ENCODE assay signal across 1 mouse cellular context in the genomic region with DNA sequence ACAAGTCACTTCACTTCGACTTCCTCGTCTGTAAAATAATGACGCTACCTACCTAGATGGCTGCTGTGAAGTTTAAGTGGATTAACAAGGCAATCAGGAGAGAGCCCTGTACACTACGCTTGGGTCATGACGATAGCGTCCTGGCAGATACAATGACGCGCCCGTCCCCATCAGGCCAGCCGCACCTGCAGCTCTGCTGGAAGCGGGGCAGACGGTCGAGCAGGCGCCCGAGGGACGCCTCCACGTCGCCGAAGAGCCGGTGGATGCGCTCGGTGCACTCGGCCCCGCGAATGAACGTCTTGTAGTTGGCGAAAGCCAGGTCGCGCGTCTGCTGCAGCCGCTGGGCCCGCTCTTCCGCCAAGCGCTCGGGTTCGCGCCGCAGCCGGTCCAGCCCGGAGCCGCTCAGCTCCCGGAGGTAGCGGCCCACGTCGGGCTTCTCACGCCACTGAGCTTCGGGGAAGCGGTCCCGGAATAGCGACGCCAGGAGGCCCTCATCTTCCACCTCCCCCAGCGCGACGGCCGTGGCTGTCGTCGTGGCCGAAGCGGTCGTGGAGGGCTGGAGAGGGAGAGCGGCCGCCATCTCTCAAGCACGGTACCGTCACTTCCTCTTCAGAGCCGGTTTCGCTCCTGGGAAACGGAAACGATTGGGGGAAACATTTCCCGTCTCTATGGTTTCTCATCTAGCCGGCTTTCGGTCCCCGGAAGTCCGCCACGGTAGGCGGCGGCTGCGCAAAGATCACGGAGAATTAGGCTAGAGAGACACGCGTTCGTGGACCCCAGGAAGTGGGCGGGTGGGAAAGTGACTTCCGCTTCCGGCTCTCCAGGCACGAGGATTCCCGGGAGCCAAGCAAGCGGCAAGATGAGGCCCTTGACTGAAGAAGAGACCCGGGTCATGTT.
A peak's percentile ranks its signal among the peaks of the same experiment; 100 is the strongest.
TF ChIP-seq lines count a peak whose summit lies in the region.

A gene (minus strand): TSS at position 614 of the 897 bp plus-strand sequence.
A gene (plus strand): TSS at position 802 of the 897 bp plus-strand sequence.

TF ChIP-seq in MEL, 35 proteins besides CTCF, POLR2A, EP300 and RAD21 (continued from another document):
- TF ChIP-seq BHLHE40 (IDR thresholded peaks at IDR 0.05; ENCODE audit: borderline replicate concordance, low read depth, low read length) (0 out of 2 replicates have a peak, but pooled peaks have one; percentile 33), USF1 (IDR thresholded peaks at IDR 0.05; ENCODE audit: low read depth, low read length) (no peak), ZMIZ1 (IDR thresholded peaks at IDR 0.05; ENCODE audit: low read depth, low read length) (peak; percentile 69; the same call in 1 of the 2 replicates), CHD1 (IDR thresholded peaks at IDR 0.05; ENCODE audit: low read depth, low read length) (no peak; the same call in 1 of the 2 replicates), GABPA (IDR thresholded peaks at IDR 0.05; ENCODE audit: low read depth, low read length) (no peak), HCFC1 (IDR thresholded peaks at IDR 0.05; ENCODE audit: low read depth, low read length) (peak; percentile 96), NRF1 (IDR thresholded peaks at IDR 0.05; ENCODE audit: insufficient read depth, low read depth, low read length, poor library complexity, severe bottlenecking) (peak; percentile 77), CHD2 (IDR thresholded peaks at IDR 0.05; ENCODE audit: low read length) (no peak), SMC3 (IDR thresholded peaks at IDR 0.05; ENCODE audit: low read depth, low read length) (no peak), USF2 (IDR thresholded peaks at IDR 0.05; ENCODE audit: borderline replicate concordance in 1 of 2, insufficient read depth in 1 of 2, low read depth in 1 of 2, low read length in 2 of 2) (no peak), SIN3A (IDR thresholded peaks at IDR 0.05; ENCODE audit: low read length) (peak; percentile 97), MAFK (IDR thresholded peaks at IDR 0.05; ENCODE audit: borderline replicate concordance, low read depth, low read length) (no peak), MAX (IDR thresholded peaks at IDR 0.05; ENCODE audit: low read length) (peak; percentile 92), MXI1 (IDR thresholded peaks at IDR 0.05; ENCODE audit: low read depth, low read length) (peak; percentile 98), TCF12 (IDR thresholded peaks at IDR 0.05; ENCODE audit: low read depth, low read length) (peak; percentile 68), ZNF384 (IDR thresholded peaks at IDR 0.05; ENCODE audit: low read depth, low read length) (no peak), TBP (IDR thresholded peaks at IDR 0.05; ENCODE audit: low read depth, low read length) (peak; percentile 85), MYC (IDR thresholded peaks at IDR 0.05; ENCODE audit: low read depth, low read length) (peak; percentile 97), TAL1 (IDR thresholded peaks at IDR 0.05; ENCODE audit: low read length) (no peak), KAT2A (conservative IDR thresholded peaks at IDR 0.05; ENCODE audit: low read depth, low read length) (peak; percentile 91), ELF1 (IDR thresholded peaks at IDR 0.05; ENCODE audit: low read depth, low read length) (peak; percentile 99), GATA1 (IDR thresholded peaks at IDR 0.05; ENCODE audit: low read depth, low read length) (no peak), NELFE (IDR thresholded peaks at IDR 0.05; ENCODE audit: low read depth, low read length) (peak; percentile 91), JUND (IDR thresholded peaks at IDR 0.05; ENCODE audit: low read depth, low read length) (no peak), MAZ (IDR thresholded peaks at IDR 0.05; ENCODE audit: low read depth, low read length) (peak; percentile 61; the same call in 1 of the 2 replicates)
